Mouse (Mus musculus) heart, adult 2 months (tissue): ENCODE results near the gene Mael.

Experiments
- EP300 ChIP-seq: fragments of 200-500 bp; IDR thresholded peaks from 2 replicates; pipeline ENCODE4 v1.6.1; 2011; ENCODE audit warnings: low read depth, low read length, control low read depth; ENCODE audit not compliant: insufficient read depth
- POLR2A ChIP-seq: fragments of 200-500 bp; IDR thresholded peaks from 2 replicates; pipeline ENCODE4 v1.6.1; 2011; ENCODE audit warnings: mild to moderate bottlenecking, low read depth, low read length, control low read depth; ENCODE audit not compliant: insufficient read depth

DNA sequence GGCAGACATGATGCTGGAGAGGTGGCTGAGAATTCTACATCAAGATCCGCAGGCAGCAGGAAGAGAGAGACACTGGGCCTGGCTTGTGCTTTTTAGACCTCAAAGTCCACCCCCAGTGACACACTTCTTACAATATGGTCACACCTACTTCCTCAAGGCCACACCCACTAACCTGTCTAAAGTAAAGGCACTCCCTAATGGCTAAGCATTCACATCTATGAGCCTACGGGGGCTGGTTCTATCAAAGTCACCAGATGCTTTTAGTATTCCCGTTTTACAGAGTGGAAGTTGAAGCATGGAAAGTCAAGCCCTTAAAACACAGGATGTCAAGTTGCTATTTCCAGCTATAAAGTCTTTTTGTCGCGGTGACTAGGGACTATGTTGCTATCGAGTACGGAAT lies 70.5 kb downstream of the Mael start:
- TF ChIP-seq EP300, result no peak
- no peak for TF ChIP-seq POLR2A
